Mouse (Mus musculus) liver, adult 2 months (tissue): ENCODE data around the gene Tmbim7. TPM values are rescaled to one million over a fixed set of nuclear protein-coding genes. Genes with fewer than 3 reads are reported as not detected.

ENCODE experiments used
- DNase-seq: peaks from one replicate; pipeline ENCODE4 v3.0.0-alpha.2; 2011; ENCODE audit warnings: low read depth, low spot score; ENCODE audit errors: extremely low read depth
- H3K27ac ChIP-seq: fragments of 200-500 bp; replicated peaks from 2 replicates; pipeline ENCODE4 v1.5.1; 2012; ENCODE audit warnings: low read depth, mild to moderate bottlenecking, control low read depth, inconsistent platforms, low read length; ENCODE audit not compliant: insufficient read depth
- H3K27me3 ChIP-seq: fragments of 200-500 bp; 2 replicates; pipeline ENCODE4 v1.6.1; 2012; ENCODE audit warnings: mild to moderate bottlenecking, moderate library complexity, low read length, inconsistent platforms; ENCODE audit not compliant: control insufficient read depth, insufficient read depth
- H3K36me3 ChIP-seq: fragments of 200-500 bp; 2 replicates; pipeline ENCODE4 v1.6.1; 2012; ENCODE audit warnings: low read length, inconsistent platforms; ENCODE audit not compliant: control insufficient read depth, insufficient read depth
- H3K4me1 ChIP-seq: fragments of 200-500 bp; 2 replicates; pipeline ENCODE4 v1.6.1; 2011; ENCODE audit warnings: low read length; ENCODE audit not compliant: control insufficient read depth, insufficient read depth
- H3K4me3 ChIP-seq: fragments of 200-500 bp; 2 replicates; pipeline ENCODE4 v1.5.1; 2011; ENCODE audit warnings: low read depth, mild to moderate bottlenecking, control low read depth, low read length, moderate library complexity; ENCODE audit not compliant: insufficient read depth
- H3K79me2 ChIP-seq: fragments of 200-500 bp; 2 replicates; pipeline ENCODE4 v1.6.1; 2012; ENCODE audit warnings: inconsistent platforms, mild to moderate bottlenecking, low read length, moderate library complexity; ENCODE audit not compliant: control insufficient read depth, insufficient read depth
- H3K9ac ChIP-seq: fragments of 200-500 bp; 2 replicates; pipeline ENCODE4 v1.6.1; 2012; ENCODE audit warnings: low read depth, mild to moderate bottlenecking, control low read depth, inconsistent platforms, low read length
- CTCF ChIP-seq: fragments of 200-500 bp; IDR thresholded peaks from 2 replicates; pipeline ENCODE4 v1.5.1; 2011; ENCODE audit warnings: low read depth, low read length, control low read depth
- POLR2A ChIP-seq: fragments of 200-500 bp; IDR thresholded peaks from 2 replicates; pipeline ENCODE4 v1.6.1; 2011; ENCODE audit warnings: low read length, control low read depth; ENCODE audit not compliant: insufficient read depth; ENCODE audit errors: extremely low read depth
- WGBS: fragments of 180-500 bp; shearing (Covaris S2); methylation state at CpG from one replicate; pipeline ENCODE4 v1.1.7; 2018; 5-methylcytosine and 5-hydroxymethylcytosine counted together
- polyA plus RNA-seq: library from polyadenylated mRNA; depleted of rRNA; stranded (reverse); fragments of >200 nt; gene quantifications from 2 replicates; pipeline ENCODE4 v1.2.3, GENCODE M21; 2012
- total RNA-seq: library from RNA; depleted of rRNA; stranded (reverse); fragments of >200 nt; gene quantifications from 2 replicates; pipeline ENCODE4 v1.2.3, GENCODE M21; 2014

Gene Tmbim7
- total and polyA plus RNA-seq, 2 experiments = not detected

- Histone ChIP-seq H3K9ac (no peak overlapping the region), H3K27me3 (no peaks in the 10 kb centered on the region), H3K4me3 (no peak overlapping the region), H3K79me2 (no peaks in the 10 kb centered on the region), H3K36me3 (peaks cover 48% of the 10 kb centered on the region), H3K4me1 (no peaks in the 10 kb centered on the region), H3K27ac (no peak overlapping the region)
- DNase-seq = no peak
- TF ChIP-seq POLR2A = no peak
- no peak for TF ChIP-seq CTCF
- WGBS = 89% methylated on average over 16 of the region's 16 CpGs
Measured at GRCm38 (mm10) chr5:3631512-3632271, 19.3 kb upstream of the Tmbim7 start.

GRCm38 (mm10) chr5:3632285-3632684, 18.7 kb upstream of the Tmbim7 start:
- no peak for DNase-seq
- TF ChIP-seq CTCF (no peak), POLR2A (no peak)
- Histone ChIP-seq H3K27me3 (no peaks in the 10 kb centered on the region), H3K36me3 (peaks cover 49% of the 10 kb centered on the region), H3K4me3 (no peak overlapping the region), H3K9ac (no peak overlapping the region), H3K4me1 (no peaks in the 10 kb centered on the region), H3K79me2 (no peaks in the 10 kb centered on the region), H3K27ac (no peak overlapping the region)
- WGBS = 94% methylated on average over 5 of the region's 5 CpGs

GRCm38 (mm10) chr5:3633315-3633714, 17.7 kb upstream of the Tmbim7 start:
- Histone ChIP-seq H3K4me3 (no peak overlapping the region), H3K36me3 (peaks cover 45% of the 10 kb centered on the region), H3K4me1 (no peaks in the 10 kb centered on the region), H3K27ac (no peak overlapping the region), H3K79me2 (no peaks in the 10 kb centered on the region), H3K9ac (no peak overlapping the region), H3K27me3 (no peaks in the 10 kb centered on the region)
- 96% methylated on average over 13 of the region's 13 CpGs for WGBS
- DNase-seq = no peak
- no peak for TF ChIP-seq POLR2A
- no peak for TF ChIP-seq CTCF

GRCm38 (mm10) chr5:3633951-3634350, 17.0 kb upstream of the Tmbim7 start:
- H3K9ac ChIP-seq = no peak overlapping the region
- H3K4me3 ChIP-seq = no peak overlapping the region
- no peak overlapping the region for H3K27ac ChIP-seq
- no peaks in the 10 kb centered on the region for H3K79me2 ChIP-seq
- H3K36me3 ChIP-seq = peaks cover 43% of the 10 kb centered on the region
- no peaks in the 10 kb centered on the region for H3K4me1 ChIP-seq
- H3K27me3 ChIP-seq = no peaks in the 10 kb centered on the region
- no peak for DNase-seq
- 81% methylated on average over 4 of the region's 4 CpGs for WGBS
- TF ChIP-seq POLR2A (no peak), CTCF (peak; percentile 39; the same call in 1 of the 2 replicates)

GRCm38 (mm10) chr5:3635286-3635685, 15.7 kb upstream of the Tmbim7 start:
- Histone ChIP-seq H3K36me3 (peaks cover 38% of the 10 kb centered on the region), H3K9ac (no peak overlapping the region), H3K4me1 (no peaks in the 10 kb centered on the region), H3K79me2 (no peaks in the 10 kb centered on the region), H3K4me3 (no peak overlapping the region), H3K27me3 (no peaks in the 10 kb centered on the region), H3K27ac (no peak overlapping the region)
- DNase-seq = no peak
- TF ChIP-seq CTCF (no peak), POLR2A (no peak)
- WGBS = 77% methylated on average over 8 of the region's 8 CpGs

GRCm38 (mm10) chr5:3644621-3645020, 6.4 kb upstream of the Tmbim7 start:
- Histone ChIP-seq H3K4me3 (no peak overlapping the region), H3K27me3 (no peaks in the 10 kb centered on the region), H3K9ac (no peak overlapping the region), H3K36me3 (peaks cover 28% of the 10 kb centered on the region), H3K4me1 (peaks cover 4% of the 10 kb centered on the region), H3K79me2 (no peaks in the 10 kb centered on the region; the same call in 1 of the 2 replicates), H3K27ac (no peak overlapping the region)
- no peak for DNase-seq
- TF ChIP-seq CTCF = no peak
- no peak for TF ChIP-seq POLR2A
- 91% methylated on average over 6 of the region's 6 CpGs for WGBS
